Mouse (Mus musculus): ENCODE measurements around the gene 1700010B08Rik.

DNA sequence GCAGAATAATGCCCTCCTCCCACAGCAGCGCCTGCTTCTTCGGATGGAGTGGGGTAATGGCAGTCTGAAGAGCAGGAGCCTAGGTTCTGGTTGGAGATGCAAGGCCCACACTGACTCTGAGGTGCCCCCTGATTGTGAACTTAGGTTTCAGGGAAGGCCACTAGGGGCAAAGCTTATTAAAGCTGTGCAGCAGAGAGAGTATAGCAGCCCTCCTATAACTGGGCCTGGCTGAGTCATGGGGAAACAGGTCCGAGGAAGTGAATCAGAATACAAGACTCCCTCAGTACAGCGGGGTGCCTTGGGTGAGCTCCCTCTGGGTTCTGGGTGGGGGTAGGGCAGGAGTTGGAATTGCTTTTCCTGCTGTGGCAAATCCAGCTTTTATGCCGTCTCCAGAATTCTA lies 51.4 kb downstream of the 1700010B08Rik start:
- TF ChIP-seq CTCF (IDR thresholded peaks at IDR 0.05; ENCODE audit: control insufficient read depth, insufficient read depth, low read length), result no peak
- no peak for TF ChIP-seq POLR2A (IDR thresholded peaks at IDR 0.05; ENCODE audit: borderline replicate concordance, control insufficient read depth, low read depth, low read length)

Data from bone marrow, adult 2 months (tissue).